Mouse (Mus musculus) liver, postnatal 0 days (tissue): ENCODE measurements around the gene Dtnb.

Experiments used
- CTCF ChIP-seq: sonication (generic); IDR thresholded peaks from 2 replicates; pipeline ENCODE4 v1.5.1; 2016; ENCODE audit warnings: antibody characterized with exemption, low read depth
- EP300 ChIP-seq: IDR thresholded peaks from 2 replicates; pipeline ENCODE4 v1.6.1; 2016; ENCODE audit warnings: antibody characterized with exemption, low read depth, mild to moderate bottlenecking

DNA sequence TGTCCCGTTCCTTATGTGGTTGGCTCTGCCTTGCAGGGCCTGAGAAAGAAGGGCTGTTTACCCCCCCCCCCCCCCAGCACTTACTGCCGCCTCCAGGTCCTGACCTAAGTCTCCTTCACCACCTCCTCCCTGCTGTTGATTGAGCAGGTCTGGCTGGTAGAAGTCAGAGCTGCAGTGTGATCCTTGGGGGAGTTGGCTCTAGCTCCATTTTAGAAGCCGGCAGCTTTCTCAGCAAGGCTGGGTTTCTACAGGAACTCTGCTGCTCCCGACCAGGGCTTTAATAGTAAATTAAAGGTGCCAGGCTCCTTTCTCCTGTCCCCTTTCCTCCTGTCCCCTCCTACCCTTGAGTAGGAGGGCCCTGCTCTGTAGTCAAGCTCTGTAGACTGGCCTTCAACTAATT is 238.3 kb downstream of the Dtnb start:
- TF ChIP-seq EP300 (no peak), CTCF (no peak)
